Mouse (Mus musculus) embryonic facial prominence, embryonic 11.5 days (tissue): ENCODE results near the gene Kcnc3. TPM values are rescaled to one million over a fixed set of nuclear protein-coding genes. Genes with fewer than 3 reads are reported as not detected.

Experiments used
- ATAC-seq: fragments of 200-750 bp; cut with Nextera tagmentation; replicated peaks from 2 replicates; pipeline ENCODE4 v1.8.0; 2017; ENCODE audit warnings: low read depth; ENCODE audit not compliant: insufficient number of reproducible peaks, low FRiP score, low TSS enrichment
- DNase-seq: peaks from one replicate; pipeline ENCODE4 v3.0.0-alpha.2; 2015; ENCODE audit warnings: low spot score
- H3K27ac ChIP-seq: fragments of 300-500 bp; sonication (generic); replicated peaks from 2 replicates; pipeline ENCODE4 v1.5.1; 2014; ENCODE audit warnings: mild to moderate bottlenecking, low read depth, low read length, control low read depth
- H3K27me3 ChIP-seq: fragments of 300-500 bp; sonication (generic); 2 replicates; pipeline ENCODE4 v1.6.1; 2014; ENCODE audit warnings: mild to moderate bottlenecking, low read length, moderate library complexity, mixed read lengths; ENCODE audit not compliant: control insufficient read depth, insufficient read depth
- H3K36me3 ChIP-seq: fragments of 300-500 bp; sonication (generic); replicated peaks from 2 replicates; pipeline ENCODE4 v1.6.1; 2014; ENCODE audit warnings: low read depth, mild to moderate bottlenecking, low read length, moderate library complexity, mixed read lengths; ENCODE audit not compliant: control insufficient read depth, insufficient read depth
- H3K4me1 ChIP-seq: fragments of 300-500 bp; sonication (generic); 2 replicates; pipeline ENCODE4 v1.6.1; 2014; ENCODE audit warnings: low read length, mixed read lengths; ENCODE audit not compliant: control insufficient read depth, insufficient read depth
- H3K4me2 ChIP-seq: fragments of 300-500 bp; sonication (generic); 2 replicates; pipeline ENCODE4 v1.6.1; 2014; ENCODE audit warnings: low read depth, mild to moderate bottlenecking, control low read depth, low read length, moderate library complexity
- H3K4me3 ChIP-seq: fragments of 300-500 bp; sonication (generic); 2 replicates; pipeline ENCODE4 v1.5.1; 2014; ENCODE audit warnings: low read depth, low read length, control low read depth
- H3K9ac ChIP-seq: fragments of 300-500 bp; sonication (generic); replicated peaks from 2 replicates; pipeline ENCODE4 v1.6.1; 2014; ENCODE audit warnings: mild to moderate bottlenecking, control low read depth, low read length
- H3K9me3 ChIP-seq: fragments of 300-500 bp; sonication (generic); replicated peaks from 2 replicates; pipeline ENCODE4 v1.6.1; 2016; ENCODE audit warnings: mild to moderate bottlenecking, low read length, inconsistent platforms, mixed read lengths; ENCODE audit not compliant: control insufficient read depth
- WGBS: fragments of 180-500 bp; shearing (Covaris S2); extraction: QIAGEN DNeasy Blood & Tissue Kit; methylation state at CpG from one replicate; pipeline ENCODE4 v1.1.7; 2014; 5-methylcytosine and 5-hydroxymethylcytosine counted together
- polyA plus RNA-seq: library from polyadenylated mRNA; unstranded; fragments of >200 nt; fragmentation: Nextera tagmentation; extraction: Ambion mirVana; gene quantifications from 2 replicates; pipeline ENCODE4 v1.2.1, GENCODE M21; 2014

Gene Kcnc3
- polyA plus RNA-seq, 1 experiment from 2014 or later = 0.32 TPM

DNA sequence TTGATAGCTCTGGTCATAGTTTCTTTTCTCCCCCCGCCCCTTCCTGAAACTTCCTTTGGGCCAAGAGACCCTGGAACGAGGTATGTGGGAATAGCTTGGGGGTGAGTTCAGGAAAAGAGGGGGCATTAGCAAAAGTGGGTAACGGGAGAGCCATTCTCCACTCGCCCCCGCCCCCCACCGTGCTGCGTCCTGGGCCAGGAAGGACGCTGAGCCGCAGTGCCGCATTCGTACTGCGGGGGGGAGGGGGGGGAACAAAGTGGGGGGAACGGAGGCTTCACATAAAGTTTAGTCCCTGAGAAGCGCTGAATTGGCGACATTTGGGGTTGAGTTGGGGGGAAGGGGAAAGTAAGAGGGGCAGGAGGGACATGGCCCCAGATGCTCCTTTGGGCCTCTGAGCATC lies 2.6 kb downstream of the Kcnc3 start:
- Histone ChIP-seq H3K9me3 (no peaks in the 10 kb centered on the region), H3K4me2 (no peak overlapping the region), H3K4me1 (peaks cover 4% of the 10 kb centered on the region), H3K36me3 (no peaks in the 10 kb centered on the region), H3K4me3 (no peak overlapping the region), H3K27me3 (peaks cover 30% of the 10 kb centered on the region), H3K9ac (no peak overlapping the region), H3K27ac (no peak overlapping the region)
- 3% methylated on average over 9 of the region's 15 CpGs for WGBS
- ATAC-seq (no peak), DNase-seq (no peak)

GRCm38 (mm10) chr7:44593775-44594174 lies 3.3 kb downstream of the Kcnc3 start:
- Histone ChIP-seq H3K9ac (no peak overlapping the region), H3K4me1 (peaks cover 4% of the 10 kb centered on the region), H3K27ac (no peak overlapping the region), H3K9me3 (no peaks in the 10 kb centered on the region), H3K27me3 (peaks cover 24% of the 10 kb centered on the region), H3K4me2 (no peak overlapping the region), H3K4me3 (no peak overlapping the region), H3K36me3 (no peaks in the 10 kb centered on the region)
- DNase-seq (peak; percentile 92), ATAC-seq (peak; percentile 35)
- WGBS = under 1% methylated on average over 22 of the region's 22 CpGs

DNA sequence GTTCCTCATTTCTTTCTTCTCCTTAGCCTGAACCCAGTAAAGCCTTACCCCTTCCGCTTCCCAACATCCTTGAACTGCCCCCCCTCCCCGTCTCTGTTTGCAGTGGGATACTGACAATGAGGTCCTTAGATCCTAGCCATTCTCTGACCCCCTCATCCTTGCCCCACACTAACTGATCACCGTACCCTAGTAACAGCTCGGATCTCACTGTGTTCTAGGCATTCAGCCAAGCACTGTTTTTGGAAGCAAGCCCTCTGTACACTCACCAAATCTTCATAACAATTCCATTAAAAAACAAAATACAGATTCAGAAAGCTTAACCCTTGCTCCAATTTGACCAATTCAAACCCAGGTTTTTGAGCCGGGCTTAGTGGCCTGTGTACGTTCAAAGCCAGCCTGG lies 3.8 kb downstream of the Kcnc3 start:
- peaks cover 24% of the 10 kb centered on the region for H3K27me3 ChIP-seq
- no peak overlapping the region for H3K27ac ChIP-seq
- H3K4me1 ChIP-seq = peaks cover 4% of the 10 kb centered on the region
- no peak overlapping the region for H3K9ac ChIP-seq
- no peak for DNase-seq
- no peaks in the 10 kb centered on the region for H3K9me3 ChIP-seq
- H3K36me3 ChIP-seq = no peaks in the 10 kb centered on the region
- 66% methylated on average over 6 of the region's 6 CpGs for WGBS
- H3K4me2 ChIP-seq = no peak overlapping the region
- H3K4me3 ChIP-seq = no peak overlapping the region
- no peak for ATAC-seq

DNA sequence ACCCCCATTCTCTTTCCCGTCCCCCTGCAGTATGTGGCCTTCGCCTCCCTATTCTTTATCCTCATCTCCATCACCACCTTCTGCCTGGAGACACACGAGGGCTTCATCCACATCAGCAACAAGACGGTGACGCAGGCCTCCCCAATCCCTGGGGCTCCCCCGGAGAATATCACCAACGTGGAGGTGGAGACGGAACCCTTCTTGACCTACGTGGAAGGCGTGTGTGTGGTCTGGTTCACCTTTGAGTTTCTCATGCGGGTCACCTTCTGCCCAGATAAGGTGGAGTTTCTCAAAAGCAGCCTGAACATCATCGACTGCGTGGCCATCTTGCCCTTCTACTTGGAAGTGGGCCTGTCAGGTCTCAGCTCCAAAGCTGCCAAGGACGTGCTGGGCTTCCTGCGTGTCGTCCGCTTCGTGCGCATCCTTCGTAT lies 4.7 kb downstream of the Kcnc3 start:
- Histone ChIP-seq H3K27ac (no peak overlapping the region), H3K4me1 (peaks cover 4% of the 10 kb centered on the region), H3K36me3 (no peaks in the 10 kb centered on the region), H3K4me3 (no peak overlapping the region), H3K9ac (no peak overlapping the region), H3K27me3 (peaks cover 24% of the 10 kb centered on the region), H3K4me2 (no peak overlapping the region), H3K9me3 (no peaks in the 10 kb centered on the region)
- DNase-seq (no peak), ATAC-seq (no peak)
- WGBS = 92% methylated on average over 20 of the region's 20 CpGs

GRCm38 (mm10) chr7:44596051-44596450 lies 5.6 kb downstream of the Kcnc3 start:
- Histone ChIP-seq H3K4me2 (no peak overlapping the region), H3K9me3 (no peaks in the 10 kb centered on the region), H3K4me3 (no peak overlapping the region), H3K36me3 (no peaks in the 10 kb centered on the region), H3K4me1 (peaks cover 4% of the 10 kb centered on the region), H3K9ac (no peak overlapping the region), H3K27ac (no peak overlapping the region), H3K27me3 (peaks cover 24% of the 10 kb centered on the region)
- ATAC-seq (no peak), DNase-seq (no peak)
- WGBS = 90% methylated on average over 6 of the region's 6 CpGs

- ATAC-seq = no peak
- Histone ChIP-seq H3K9me3 (no peaks in the 10 kb centered on the region), H3K9ac (no peak overlapping the region), H3K27me3 (peaks cover 23% of the 10 kb centered on the region), H3K4me3 (no peak overlapping the region), H3K36me3 (no peaks in the 10 kb centered on the region), H3K4me2 (no peak overlapping the region), H3K27ac (no peak overlapping the region), H3K4me1 (peaks cover 2% of the 10 kb centered on the region; the same call in 1 of the 2 replicates)
- WGBS = 46% methylated on average over 5 of the region's 5 CpGs
- DNase-seq = no peak
Observed at GRCm38 (mm10) chr7:44596996-44597538, 6.6 kb downstream of the Kcnc3 start.

GRCm38 (mm10) chr7:44597666-44598065 lies 7.2 kb downstream of the Kcnc3 start:
- H3K27ac ChIP-seq = no peak overlapping the region
- no peak overlapping the region for H3K4me3 ChIP-seq
- no peaks in the 10 kb centered on the region for H3K9me3 ChIP-seq
- peaks cover 20% of the 10 kb centered on the region for H3K27me3 ChIP-seq
- no peaks in the 10 kb centered on the region for H3K36me3 ChIP-seq
- WGBS = 91% methylated on average over 4 of the region's 4 CpGs
- no peak overlapping the region for H3K9ac ChIP-seq
- H3K4me1 ChIP-seq = peaks cover 2% of the 10 kb centered on the region; the same call in 1 of the 2 replicates
- no peak for DNase-seq
- no peak for ATAC-seq
- no peak overlapping the region for H3K4me2 ChIP-seq

- H3K9ac ChIP-seq = no peak overlapping the region
- peaks cover 2% of the 10 kb centered on the region; the same call in 1 of the 2 replicates for H3K4me1 ChIP-seq
- ATAC-seq (no peak), DNase-seq (no peak)
- H3K27me3 ChIP-seq = peaks cover 18% of the 10 kb centered on the region
- H3K4me3 ChIP-seq = no peak overlapping the region
- no peaks in the 10 kb centered on the region for H3K9me3 ChIP-seq
- H3K4me2 ChIP-seq = no peak overlapping the region
- no peak overlapping the region for H3K27ac ChIP-seq
- no peaks in the 10 kb centered on the region for H3K36me3 ChIP-seq
- WGBS = 78% methylated on average over 12 of the region's 12 CpGs
Observed at GRCm38 (mm10) chr7:44598336-44598735, 7.9 kb downstream of the Kcnc3 start.
